Mouse (Mus musculus) midbrain, embryonic 11.5 days (tissue): ENCODE data around the gene Dbx2. TPM values are rescaled to one million over a fixed set of nuclear protein-coding genes. Genes with fewer than 3 reads are reported as not detected.

Experiments
- ATAC-seq: fragments of 200-750 bp; cut with Nextera tagmentation; 2 replicates; pipeline ENCODE4 v1.8.0; 2017; ENCODE audit warnings: moderate TSS enrichment, moderate library complexity; ENCODE audit not compliant: low FRiP score
- DNase-seq: peaks from one replicate; pipeline ENCODE4 v3.0.0; 2015; ENCODE audit warnings: low spot score; ENCODE audit errors: missing footprints
- H3K27ac ChIP-seq: fragments of 300-500 bp; sonication (generic); 2 replicates; pipeline ENCODE4 v1.5.1; 2014; ENCODE audit warnings: low read depth, low read length
- H3K27me3 ChIP-seq: fragments of 300-500 bp; sonication (generic); 2 replicates; pipeline ENCODE4 v1.6.1; 2014; ENCODE audit warnings: mild to moderate bottlenecking, low read length, moderate library complexity, mixed read lengths; ENCODE audit not compliant: control insufficient read depth, insufficient read depth
- H3K36me3 ChIP-seq: fragments of 300-500 bp; sonication (generic); 2 replicates; pipeline ENCODE4 v1.6.1; 2014; ENCODE audit warnings: mild to moderate bottlenecking, low read length, moderate library complexity, mixed read lengths; ENCODE audit not compliant: control insufficient read depth, insufficient read depth
- H3K4me1 ChIP-seq: fragments of 300-500 bp; sonication (generic); 2 replicates; pipeline ENCODE4 v1.6.1; 2014; ENCODE audit warnings: low read length; ENCODE audit not compliant: control insufficient read depth, insufficient read depth
- H3K4me2 ChIP-seq: fragments of 300-500 bp; sonication (generic); 2 replicates; pipeline ENCODE4 v1.6.1; 2014; ENCODE audit warnings: mild to moderate bottlenecking, moderate library complexity
- H3K4me3 ChIP-seq: fragments of 300-500 bp; sonication (generic); 2 replicates; pipeline ENCODE4 v1.5.1; 2014; ENCODE audit warnings: low read depth, low read length
- H3K9ac ChIP-seq: fragments of 300-500 bp; sonication (generic); 2 replicates; pipeline ENCODE4 v1.6.1; 2014; ENCODE audit warnings: low read length
- H3K9me3 ChIP-seq: fragments of 300-500 bp; sonication (generic); 2 replicates; pipeline ENCODE4 v1.6.1; 2016; ENCODE audit warnings: low read length; ENCODE audit not compliant: control insufficient read depth
- WGBS: fragments of 180-500 bp; shearing (Covaris S2); extraction: QIAGEN DNeasy Blood & Tissue Kit; methylation state at CpG from one replicate; pipeline ENCODE4 v1.1.7; 2014; 5-methylcytosine and 5-hydroxymethylcytosine counted together
- polyA plus RNA-seq: library from polyadenylated mRNA; unstranded; fragments of >200 nt; fragmentation: Nextera tagmentation; extraction: Ambion mirVana; gene quantifications from 2 replicates; pipeline ENCODE4 v1.2.1, GENCODE M21; 2014

Dbx2 gene
- polyA plus RNA-seq, 1 experiment from 2014 or later, result 4.0 TPM

GRCm38 (mm10) chr15:95586906-95587305, 68.9 kb downstream of the Dbx2 start:
- H3K36me3 ChIP-seq, result no peaks in the 10 kb centered on the region
- no peak overlapping the region for H3K27ac ChIP-seq
- no peak for DNase-seq
- no peak overlapping the region for H3K4me2 ChIP-seq
- no peak for ATAC-seq
- no peaks in the 10 kb centered on the region for H3K4me1 ChIP-seq
- H3K9ac ChIP-seq, result no peak overlapping the region
- WGBS, result 91% methylated on average over 15 of the region's 15 CpGs
- H3K27me3 ChIP-seq, result no peaks in the 10 kb centered on the region
- H3K9me3 ChIP-seq, result no peaks in the 10 kb centered on the region
- H3K4me3 ChIP-seq, result no peak overlapping the region

GRCm38 (mm10) chr15:95584891-95585290, 70.9 kb downstream of the Dbx2 start:
- Histone ChIP-seq H3K27me3 (no peaks in the 10 kb centered on the region), H3K4me2 (no peak overlapping the region), H3K27ac (no peak overlapping the region), H3K9me3 (no peaks in the 10 kb centered on the region), H3K4me1 (no peaks in the 10 kb centered on the region), H3K9ac (no peak overlapping the region), H3K4me3 (no peak overlapping the region), H3K36me3 (no peaks in the 10 kb centered on the region)
- ATAC-seq, result no peak
- WGBS, result 65% methylated on average over 4 of the region's 4 CpGs
- no peak for DNase-seq

GRCm38 (mm10) chr15:95574661-95575060, 81.1 kb downstream of the Dbx2 start:
- no peaks in the 10 kb centered on the region for H3K4me1 ChIP-seq
- 18% methylated on average over 5 of the region's 5 CpGs for WGBS
- H3K9ac ChIP-seq, result no peak overlapping the region
- no peaks in the 10 kb centered on the region; the same call in 1 of the 2 replicates for H3K9me3 ChIP-seq
- H3K4me2 ChIP-seq, result no peak overlapping the region
- H3K36me3 ChIP-seq, result no peaks in the 10 kb centered on the region
- peak; percentile 98 for DNase-seq
- H3K27me3 ChIP-seq, result no peaks in the 10 kb centered on the region
- H3K4me3 ChIP-seq, result no peak overlapping the region
- peak; percentile 64 for ATAC-seq
- no peak overlapping the region for H3K27ac ChIP-seq

Other genes starting within 250 kb of the Dbx2 start
- gene Nell2, start 127.4 kb downstream of the Dbx2 start, polyA plus RNA-seq, result 81.0 and 84.3 TPM in 2 replicates
- gene Ano6, start 134.9 kb upstream of the Dbx2 start, polyA plus RNA-seq, result 30.3 and 30.8 TPM in 2 replicates